Mouse (Mus musculus): ENCODE results near the gene Gm10135. TPM values are rescaled to one million over a fixed set of nuclear protein-coding genes. Genes with fewer than 3 reads are reported as not detected.

The Gm10135 gene
- polyA plus RNA-seq, 1 experiment from 2014 or later: not detected

DNA sequence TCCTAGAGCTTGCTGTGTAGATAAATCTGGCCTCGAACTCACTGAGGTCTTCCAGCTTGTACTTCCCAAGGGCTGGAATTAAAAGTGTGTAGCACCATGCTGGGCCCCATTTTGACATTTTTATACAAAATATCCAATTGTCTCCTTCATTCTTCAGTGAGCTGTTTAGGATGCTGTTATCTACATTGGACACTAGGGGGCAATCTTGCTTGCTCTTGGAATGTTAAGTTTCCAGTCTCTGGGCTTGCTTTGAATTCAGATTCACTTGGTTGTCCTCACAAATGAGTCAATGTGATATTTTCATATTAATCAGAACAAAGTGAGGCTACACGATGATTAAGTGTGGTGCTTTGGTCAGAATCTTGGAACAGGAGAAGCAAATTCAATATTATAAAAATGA lies 9.6 kb upstream of the Gm10135 start:
- Histone ChIP-seq H3K36me3 (ENCODE audit: control insufficient read depth, insufficient read depth, low read length) (peaks cover 7% of the 10 kb centered on the region), H3K4me1 (ENCODE audit: control insufficient read depth, insufficient read depth, low read length) (no peaks in the 10 kb centered on the region), H3K4me2 (ENCODE audit: low read length) (no peak overlapping the region), H3K27ac (ENCODE audit: low read length) (no peak overlapping the region), H3K9ac (ENCODE audit: low read depth, low read length) (no peak overlapping the region), H3K4me3 (ENCODE audit: low read depth, low read length) (no peak overlapping the region), H3K9me3 (replicated peaks; ENCODE audit: control insufficient read depth, low read length, poor library complexity, severe bottlenecking) (no peaks in the 10 kb centered on the region), H3K27me3 (ENCODE audit: control insufficient read depth, insufficient read depth, low read depth, low read length) (no peaks in the 10 kb centered on the region)
- ATAC-seq: 0 out of 2 replicates have a peak, but pooled peaks have one; percentile 18
- WGBS: 13% methylated on average over 2 of the region's 2 CpGs

DNA sequence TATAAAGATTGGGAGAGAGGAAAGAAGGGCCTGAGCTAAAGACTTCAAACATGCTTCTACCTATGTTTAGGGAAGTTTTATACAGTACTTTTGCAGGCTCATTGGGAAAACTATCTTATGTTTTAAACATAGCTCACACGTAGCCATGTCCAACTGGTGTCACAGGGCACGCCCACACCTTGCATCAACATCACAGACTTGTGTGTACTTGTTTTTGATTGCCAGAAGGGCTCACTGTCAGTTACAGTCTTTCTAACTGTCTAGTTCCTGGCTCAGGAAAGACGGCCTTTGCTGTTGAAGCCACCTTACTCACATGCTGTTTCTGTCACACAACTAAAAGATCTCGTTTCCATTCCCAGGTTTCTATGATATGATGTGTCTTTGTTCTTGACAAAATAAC lies 2.0 kb upstream of the Gm10135 start:
- ATAC-seq: no peak
- Histone ChIP-seq H3K4me2 (ENCODE audit: low read length) (no peak overlapping the region), H3K27me3 (ENCODE audit: control insufficient read depth, insufficient read depth, low read depth, low read length) (no peaks in the 10 kb centered on the region), H3K9me3 (replicated peaks; ENCODE audit: control insufficient read depth, low read length, poor library complexity, severe bottlenecking) (no peaks in the 10 kb centered on the region), H3K9ac (ENCODE audit: low read depth, low read length) (no peak overlapping the region), H3K36me3 (ENCODE audit: control insufficient read depth, insufficient read depth, low read length) (peaks cover 12% of the 10 kb centered on the region), H3K27ac (ENCODE audit: low read length) (no peak overlapping the region), H3K4me3 (ENCODE audit: low read depth, low read length) (no peak overlapping the region), H3K4me1 (ENCODE audit: control insufficient read depth, insufficient read depth, low read length) (no peaks in the 10 kb centered on the region)
- 91% methylated on average over 4 of the region's 4 CpGs for WGBS

DNA sequence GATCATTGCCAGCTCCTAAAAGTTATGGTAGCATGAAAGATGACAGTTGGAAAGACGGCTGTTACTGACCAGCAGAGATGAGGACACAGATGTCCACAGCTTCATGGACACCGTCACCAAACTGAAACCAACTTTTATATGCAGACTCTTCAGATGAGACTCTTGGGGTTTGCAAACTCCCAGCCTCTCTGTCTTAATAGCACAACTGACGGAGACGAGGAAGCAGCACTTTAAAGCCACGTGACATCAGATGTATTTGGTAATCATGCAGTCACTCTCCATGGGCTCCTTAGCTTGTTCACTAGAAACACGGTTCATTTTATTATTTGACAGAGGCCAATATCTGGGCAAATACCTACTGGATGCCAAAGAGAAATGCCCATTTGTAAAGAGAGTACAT lies 1.5 kb upstream of the Gm10135 start:
- no peak overlapping the region for H3K4me3 ChIP-seq (ENCODE audit: low read depth, low read length)

DNA sequence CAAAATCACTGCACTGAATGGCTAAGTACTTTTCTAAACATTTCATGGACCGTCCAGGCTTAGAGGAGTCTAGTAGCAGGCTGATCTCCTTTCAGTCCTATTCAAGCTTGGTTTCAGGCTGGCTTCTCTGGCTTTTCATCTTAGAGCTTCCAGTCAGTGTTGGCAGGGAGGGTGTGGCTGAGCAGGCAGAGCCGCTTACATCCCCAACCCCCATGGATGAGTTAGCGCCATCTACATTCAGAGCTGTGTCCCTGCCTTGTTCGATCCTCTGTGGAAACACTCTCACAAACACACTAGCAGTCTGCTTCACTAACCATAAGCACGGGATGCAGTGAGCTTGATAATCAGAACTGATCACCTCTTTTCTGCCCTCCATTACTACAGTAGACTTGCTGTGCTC lies 1.6 kb downstream of the Gm10135 start:
- peaks cover 5% of the 10 kb centered on the region; the same call in 1 of the 2 replicates for H3K36me3 ChIP-seq (ENCODE audit: control insufficient read depth, insufficient read depth, low read length)
- H3K4me3 ChIP-seq (ENCODE audit: low read depth, low read length): no peak overlapping the region
- no peak overlapping the region for H3K9ac ChIP-seq (ENCODE audit: low read depth, low read length)
- WGBS: 40% methylated on average over 5 of the region's 5 CpGs
- no peak for ATAC-seq
- H3K4me2 ChIP-seq (ENCODE audit: low read length): no peak overlapping the region
- no peaks in the 10 kb centered on the region for H3K27me3 ChIP-seq (ENCODE audit: control insufficient read depth, insufficient read depth, low read depth, low read length)
- no peak overlapping the region for H3K27ac ChIP-seq (ENCODE audit: low read length)
- no peaks in the 10 kb centered on the region for H3K4me1 ChIP-seq (ENCODE audit: control insufficient read depth, insufficient read depth, low read length)
- H3K9me3 ChIP-seq (replicated peaks; ENCODE audit: control insufficient read depth, low read length, poor library complexity, severe bottlenecking): no peaks in the 10 kb centered on the region

More for the DNA sequence above, 1.5 kb upstream of the Gm10135 start:
- H3K27ac ChIP-seq (ENCODE audit: low read length): no peak overlapping the region
- no peaks in the 10 kb centered on the region for H3K4me1 ChIP-seq (ENCODE audit: control insufficient read depth, insufficient read depth, low read length)
- no peak overlapping the region for H3K4me2 ChIP-seq (ENCODE audit: low read length)
- 93% methylated on average over 6 of the region's 6 CpGs for WGBS
- peaks cover 12% of the 10 kb centered on the region for H3K36me3 ChIP-seq (ENCODE audit: control insufficient read depth, insufficient read depth, low read length)
- H3K9me3 ChIP-seq (replicated peaks; ENCODE audit: control insufficient read depth, low read length, poor library complexity, severe bottlenecking): no peaks in the 10 kb centered on the region
- H3K9ac ChIP-seq (ENCODE audit: low read depth, low read length): no peak overlapping the region
- ATAC-seq: no peak
- no peaks in the 10 kb centered on the region for H3K27me3 ChIP-seq (ENCODE audit: control insufficient read depth, insufficient read depth, low read depth, low read length)

DNA sequence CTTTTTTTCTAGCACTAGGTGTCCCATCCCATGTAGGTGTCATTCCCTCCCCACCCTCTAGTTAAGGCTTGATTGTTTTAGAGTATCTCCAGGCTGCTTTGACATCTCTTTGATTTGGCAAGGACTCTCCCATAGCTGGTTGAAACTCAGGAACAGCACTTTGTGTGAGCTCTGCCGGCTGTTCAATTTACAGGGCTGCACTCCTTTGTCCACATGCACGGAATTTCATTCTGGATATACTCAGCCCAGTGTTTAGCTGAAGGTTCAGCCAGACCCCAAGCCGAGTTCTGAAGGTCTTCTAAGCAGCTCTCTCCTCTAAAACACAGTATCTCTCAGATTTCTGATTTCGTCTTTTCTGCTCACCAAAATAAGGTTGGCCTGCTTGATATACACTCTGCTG lies 2.1 kb downstream of the Gm10135 start:
- Histone ChIP-seq H3K4me2 (ENCODE audit: low read length) (no peak overlapping the region), H3K4me3 (ENCODE audit: low read depth, low read length) (no peak overlapping the region), H3K27me3 (ENCODE audit: control insufficient read depth, insufficient read depth, low read depth, low read length) (no peaks in the 10 kb centered on the region), H3K9me3 (replicated peaks; ENCODE audit: control insufficient read depth, low read length, poor library complexity, severe bottlenecking) (no peaks in the 10 kb centered on the region), H3K4me1 (ENCODE audit: control insufficient read depth, insufficient read depth, low read length) (no peaks in the 10 kb centered on the region), H3K27ac (ENCODE audit: low read length) (no peak overlapping the region), H3K9ac (ENCODE audit: low read depth, low read length) (no peak overlapping the region), H3K36me3 (ENCODE audit: control insufficient read depth, insufficient read depth, low read length) (peaks cover 5% of the 10 kb centered on the region; the same call in 1 of the 2 replicates)
- 51% methylated on average over 4 of the region's 4 CpGs for WGBS
- ATAC-seq: no peak

DNA sequence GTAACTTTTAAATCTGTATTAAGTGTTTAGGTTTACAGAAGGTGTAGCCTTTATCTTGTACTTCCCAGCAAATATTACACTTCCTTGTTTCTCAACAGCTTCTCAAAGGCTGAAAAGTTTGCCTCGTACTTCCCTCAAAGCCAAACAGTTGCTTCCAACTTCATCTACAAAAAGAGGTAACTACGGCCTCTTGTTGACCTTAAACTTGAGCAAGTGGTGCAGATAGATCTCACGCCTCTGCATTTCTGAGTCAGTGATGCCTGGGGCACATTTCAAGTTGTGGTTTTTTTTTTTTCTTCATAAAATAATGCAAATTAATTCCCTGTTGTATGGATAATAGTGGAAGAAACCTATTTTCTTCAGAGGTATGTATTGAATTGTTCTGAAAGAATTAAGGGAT lies 8.8 kb downstream of the Gm10135 start:
- Histone ChIP-seq H3K4me1 (ENCODE audit: control insufficient read depth, insufficient read depth, low read length) (no peaks in the 10 kb centered on the region), H3K27me3 (ENCODE audit: control insufficient read depth, insufficient read depth, low read depth, low read length) (no peaks in the 10 kb centered on the region), H3K36me3 (ENCODE audit: control insufficient read depth, insufficient read depth, low read length) (0 out of 2 replicates have a peak, but pooled peaks cover 4% of the 10 kb centered on the region), H3K9me3 (replicated peaks; ENCODE audit: control insufficient read depth, low read length, poor library complexity, severe bottlenecking) (no peaks in the 10 kb centered on the region), H3K4me3 (ENCODE audit: low read depth, low read length) (no peak overlapping the region), H3K4me2 (ENCODE audit: low read length) (no peak overlapping the region), H3K27ac (ENCODE audit: low read length) (no peak overlapping the region), H3K9ac (ENCODE audit: low read depth, low read length) (no peak overlapping the region)
- 91% methylated on average over 3 of the region's 3 CpGs for WGBS
- no peak for ATAC-seq

DNA sequence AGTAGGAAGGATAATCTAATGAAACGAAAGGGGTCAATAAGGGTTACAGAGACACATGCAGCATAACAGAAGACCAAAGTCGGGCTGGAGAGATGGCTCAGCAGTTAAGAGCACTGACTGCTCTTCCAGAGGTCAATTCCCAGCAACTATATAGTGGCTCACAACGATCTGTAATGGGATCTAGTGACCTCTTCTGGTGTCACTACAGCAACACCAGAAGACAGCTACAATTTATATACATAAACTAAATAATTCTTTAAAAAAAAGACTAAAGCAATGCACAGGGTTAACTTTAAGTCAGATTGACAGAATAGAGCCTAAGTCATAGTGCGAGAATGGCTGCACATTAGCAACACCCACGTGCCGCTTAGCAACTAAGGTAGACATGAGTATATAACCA lies 14.4 kb downstream of the Gm10135 start:
- H3K4me2 ChIP-seq (ENCODE audit: low read length): no peak overlapping the region

DNA sequence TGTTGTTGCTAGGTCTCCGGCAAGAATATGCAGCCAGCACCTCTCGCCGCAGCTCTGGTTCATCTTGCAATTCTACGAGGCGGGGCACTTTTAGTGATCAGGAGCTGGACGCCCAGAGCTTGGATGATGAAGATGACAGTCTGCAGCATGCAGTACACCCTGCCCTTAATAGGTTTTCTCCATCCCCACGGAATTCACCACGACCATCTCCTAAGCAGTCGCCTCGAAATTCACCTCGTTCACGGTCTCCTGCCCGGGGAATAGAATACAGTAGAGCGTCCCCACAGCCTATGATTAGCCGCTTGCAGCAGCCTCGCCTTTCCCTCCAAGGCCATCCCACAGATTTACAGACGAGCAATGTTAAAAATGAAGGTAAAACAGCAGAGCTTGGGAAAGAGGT lies 17.2 kb downstream of the Gm10135 start:
- no peak for ATAC-seq
- no peak overlapping the region for H3K27ac ChIP-seq (ENCODE audit: low read length)
- no peak overlapping the region for H3K9ac ChIP-seq (ENCODE audit: low read depth, low read length)
- H3K4me1 ChIP-seq (ENCODE audit: control insufficient read depth, insufficient read depth, low read length): no peaks in the 10 kb centered on the region
- WGBS: 88% methylated on average over 17 of the region's 17 CpGs
- no peak overlapping the region for H3K4me3 ChIP-seq (ENCODE audit: low read depth, low read length)
- peaks cover 6% of the 10 kb centered on the region; the same call in 1 of the 2 replicates for H3K36me3 ChIP-seq (ENCODE audit: control insufficient read depth, insufficient read depth, low read length)
- no peak overlapping the region for H3K4me2 ChIP-seq (ENCODE audit: low read length)
- H3K27me3 ChIP-seq (ENCODE audit: control insufficient read depth, insufficient read depth, low read depth, low read length): no peaks in the 10 kb centered on the region
- no peaks in the 10 kb centered on the region for H3K9me3 ChIP-seq (replicated peaks; ENCODE audit: control insufficient read depth, low read length, poor library complexity, severe bottlenecking)

More for the DNA sequence above, 14.4 kb downstream of the Gm10135 start:
- ATAC-seq: no peak
- no peak overlapping the region for H3K27ac ChIP-seq (ENCODE audit: low read length)
- H3K4me1 ChIP-seq (ENCODE audit: control insufficient read depth, insufficient read depth, low read length): no peaks in the 10 kb centered on the region
- 80% methylated on average over 6 of the region's 6 CpGs for WGBS
- H3K27me3 ChIP-seq (ENCODE audit: control insufficient read depth, insufficient read depth, low read depth, low read length): no peaks in the 10 kb centered on the region
- H3K36me3 ChIP-seq (ENCODE audit: control insufficient read depth, insufficient read depth, low read length): peaks cover 8% of the 10 kb centered on the region; the same call in 1 of the 2 replicates
- H3K9me3 ChIP-seq (replicated peaks; ENCODE audit: control insufficient read depth, low read length, poor library complexity, severe bottlenecking): no peaks in the 10 kb centered on the region
- H3K9ac ChIP-seq (ENCODE audit: low read depth, low read length): no peak overlapping the region
- H3K4me3 ChIP-seq (ENCODE audit: low read depth, low read length): no peak overlapping the region

DNA sequence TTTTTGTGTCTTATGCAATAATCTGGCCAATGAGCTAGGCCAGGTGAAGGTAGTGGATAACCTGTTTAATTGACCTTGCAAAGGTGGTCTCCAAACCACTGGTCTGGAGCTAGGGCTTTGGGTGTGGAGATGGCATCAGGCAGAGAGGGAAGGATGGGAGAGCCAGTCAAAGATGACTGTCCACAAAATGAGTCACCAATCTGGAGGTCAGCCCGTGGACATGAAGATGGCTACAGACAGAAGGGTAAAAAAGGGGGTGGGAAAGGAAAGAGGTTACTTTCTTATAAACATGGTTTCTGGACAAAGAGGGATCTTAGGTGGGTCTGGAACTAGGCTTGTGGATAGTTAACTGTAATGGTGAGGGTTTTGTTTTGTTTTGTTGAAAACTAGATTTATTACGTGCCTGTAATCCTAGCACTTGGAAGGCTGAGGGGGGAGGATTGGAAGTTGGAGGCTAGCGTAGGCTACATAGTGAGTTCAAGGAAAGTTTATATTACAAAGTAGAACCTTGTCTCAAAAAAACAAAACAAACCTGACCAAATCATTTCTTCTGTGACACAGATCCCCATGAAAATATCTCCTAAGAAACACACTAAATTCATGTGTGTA lies 20.4 kb downstream of the Gm10135 start:
- no peak for ATAC-seq
- WGBS: 92% methylated on average over 3 of the region's 3 CpGs
- H3K9me3 ChIP-seq (replicated peaks; ENCODE audit: control insufficient read depth, low read length, poor library complexity, severe bottlenecking): no peaks in the 10 kb centered on the region
- H3K4me3 ChIP-seq (ENCODE audit: low read depth, low read length): no peak overlapping the region
- no peaks in the 10 kb centered on the region for H3K4me1 ChIP-seq (ENCODE audit: control insufficient read depth, insufficient read depth, low read length)
- H3K27ac ChIP-seq (ENCODE audit: low read length): no peak overlapping the region
- H3K27me3 ChIP-seq (ENCODE audit: control insufficient read depth, insufficient read depth, low read depth, low read length): no peaks in the 10 kb centered on the region
- no peak overlapping the region for H3K4me2 ChIP-seq (ENCODE audit: low read length)
- peaks cover 8% of the 10 kb centered on the region; the same call in 1 of the 2 replicates for H3K36me3 ChIP-seq (ENCODE audit: control insufficient read depth, insufficient read depth, low read length)
- no peak overlapping the region for H3K9ac ChIP-seq (ENCODE audit: low read depth, low read length)
